In the genomic region with DNA sequence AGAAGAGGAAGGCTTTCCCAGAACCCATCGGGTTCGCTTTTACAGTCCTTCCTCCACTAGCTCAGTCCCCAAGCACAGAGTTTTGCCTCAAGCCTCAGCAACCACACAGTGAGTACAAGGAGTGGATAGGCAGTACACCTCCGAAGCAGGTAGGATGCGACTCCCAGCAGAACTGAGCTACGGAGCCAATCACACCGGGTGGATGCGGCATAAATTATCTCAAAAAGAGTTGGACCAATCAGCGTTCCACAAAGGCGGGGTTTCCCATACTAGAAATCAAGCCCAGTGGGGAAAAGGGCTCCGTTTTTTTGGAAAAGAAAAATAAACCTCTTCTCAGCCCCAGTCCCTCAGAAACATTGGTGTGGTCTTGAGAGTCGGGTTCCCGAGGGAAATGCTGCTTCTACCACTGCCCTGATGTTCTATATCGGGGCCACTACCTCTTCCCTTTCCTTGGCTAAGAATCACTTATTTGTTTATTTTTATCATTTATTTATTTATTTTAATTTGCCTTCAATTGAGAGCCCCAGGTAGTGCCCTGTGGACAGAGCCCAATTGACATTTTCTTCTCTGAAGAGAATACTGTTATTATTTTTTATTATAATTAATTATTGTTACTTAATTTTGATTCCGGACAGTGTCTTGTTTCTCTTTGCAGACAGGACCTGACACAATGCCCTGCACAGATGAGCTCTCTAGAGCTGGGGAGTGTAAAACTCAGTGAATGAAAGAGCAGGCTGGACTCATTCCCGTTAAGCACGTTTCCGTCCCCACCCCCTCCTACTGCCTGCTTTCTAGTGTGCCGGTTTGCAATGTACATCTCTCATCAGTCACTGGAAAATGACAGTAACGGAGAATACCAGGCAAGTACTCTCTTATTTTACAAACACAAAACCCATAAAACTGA, we compare ENCODE assay signal across 8 mouse cellular contexts. TPM values are rescaled to one million over a fixed set of nuclear protein-coding genes. Genes with fewer than 3 reads are reported as not detected.
DNase-seq lines count a peak whose midpoint lies in the region; ATAC-seq lines count a peak whose summit lies in the region.

TSS of gene Gabrg1 (minus strand) at position 426 of the 904 bp plus-strand sequence.

- DNase-seq in heart, postnatal 4 days, result no peak
- DNase-seq in cerebellum, adult 8-10 months, result peak; percentile 3
- peak; percentile 41 for DNase-seq in forelimb bud, embryonic 11.5 days (ENCODE audit: low read depth, low spot score)
- peak; percentile 60 for DNase-seq in layer of hippocampus, postnatal 36 days
- no peak for DNase-seq in gastrocnemius, adult 8-10 months (ENCODE audit: low spot score in 2 of 2)
- DNase-seq in natural killer cell, adult 2 months (ENCODE audit: low spot score in 2 of 2), result no peak

- ATAC-seq in heart, embryonic 14.5 days (ENCODE audit: insufficient number of reproducible peaks, insufficient read depth, low FRiP score, low read depth), result no peak
- peak; percentile 96 for ATAC-seq in neural tube, embryonic 13.5 days (ENCODE audit: low read depth)

- 8% methylated on average over 19 of the region's 19 CpGs for WGBS in heart, embryonic 14.5 days
- WGBS in neural tube, embryonic 13.5 days, result 2% methylated on average over 19 of the region's 19 CpGs

- H3K4me3 ChIP-seq in heart, embryonic 14.5 days (ENCODE audit: control insufficient read depth in 1 of 2, insufficient read depth in 1 of 2, low read depth in 1 of 2, low read length in 2 of 2), result peak within 1 kb of the TSS; percentile 3 to 20; a peak in 3 of 4 replicates
- H3K4me3 ChIP-seq in neural tube, embryonic 13.5 days, result peak within 1 kb of the TSS; percentile 46

- H3K4me1 ChIP-seq in heart, embryonic 14.5 days (ENCODE audit: control insufficient read depth in 2 of 2, insufficient read depth in 2 of 2, low read length in 2 of 2), result peaks cover 0 to 2% of the 10 kb centered on the region in 2 experiments; a peak in 1 of 4 replicates
- peaks cover 8% of the 10 kb centered on the region; the same call in 1 of the 2 replicates for H3K4me1 ChIP-seq in neural tube, embryonic 13.5 days (replicated peaks)

- no peaks in the 10 kb centered on the region for H3K27me3 ChIP-seq in heart, embryonic 14.5 days (ENCODE audit: control insufficient read depth, insufficient read depth, low read length)
- H3K27me3 ChIP-seq in neural tube, embryonic 13.5 days, result no peaks in the 10 kb centered on the region

- H3K4me2 ChIP-seq in heart, embryonic 14.5 days (ENCODE audit: low read length), result peak within 1 kb of the TSS; percentile 58
- peak within 1 kb of the TSS; percentile 71 for H3K4me2 ChIP-seq in neural tube, embryonic 13.5 days

- H3K27ac ChIP-seq in heart, embryonic 14.5 days (replicated peaks in 1 of 2; ENCODE audit: control insufficient read depth in 1 of 2, insufficient read depth in 1 of 2, low read depth in 2 of 2, low read length in 2 of 2), result no peak within 1 kb of the TSS
- H3K27ac ChIP-seq in neural tube, embryonic 13.5 days (replicated peaks), result peak within 1 kb of the TSS; percentile 63

- no peaks in the 10 kb centered on the region for H3K9me3 ChIP-seq in heart, embryonic 14.5 days (ENCODE audit: control insufficient read depth, low read length)
- H3K9me3 ChIP-seq in neural tube, embryonic 13.5 days, result no peaks in the 10 kb centered on the region; the same call in 1 of the 2 replicates

- no peaks in the 10 kb centered on the region for H3K36me3 ChIP-seq in heart, embryonic 14.5 days (ENCODE audit: control insufficient read depth, insufficient read depth, low read length)
- H3K36me3 ChIP-seq in neural tube, embryonic 13.5 days, result no peaks in the 10 kb centered on the region

- H3K9ac ChIP-seq in heart, embryonic 14.5 days (ENCODE audit: low read length), result no peak within 1 kb of the TSS
- peak within 1 kb of the TSS; percentile 49 for H3K9ac ChIP-seq in neural tube, embryonic 13.5 days

RNA-seq across cellular contexts. Expression of gene Gabrg1, which starts in this region (rescaled TPM):
- polyA plus RNA-seq in heart, embryonic 14.5 days (2014; fragmentation: Nextera tagmentation; extraction: Ambion mirVana), result 0.05 and 0.13 TPM in 2 replicates
- total RNA-seq in heart, postnatal 4 days (2021), result not detected
- total RNA-seq in layer of hippocampus, postnatal 36 days (2021), result 10 to 100 TPM; 13.5 to 14.8 TPM
- 6.8 and 7.0 TPM in 2 replicates for polyA plus RNA-seq in neural tube, embryonic 13.5 days (2015; fragmentation: Nextera tagmentation; extraction: Ambion mirVana)
- total RNA-seq in gastrocnemius, adult 8-10 months (2022), result under 1 TPM in 2 of 4 experiments, not detected in 2; 0.11 to 0.31 TPM

Comparison
In these comparisons a context has a peak if more than half of its experiments do, and no peak if none do; other contexts are left out.
1. RNA of gene Gabrg1 (total RNA-seq): 13.5 to 14.8 TPM in layer of hippocampus, postnatal 36 days; 0.11 to 0.31 TPM in gastrocnemius, adult 8-10 months and not detected in heart, postnatal 4 days; every median in the first group is over 10 times any median in the second.
2. DNase-seq: peak in cerebellum, adult 8-10 months (single experiment), forelimb bud, embryonic 11.5 days (single experiment) and layer of hippocampus, postnatal 36 days (2 of 2); none in heart, postnatal 4 days (single experiment), gastrocnemius, adult 8-10 months (0 of 2) and natural killer cell, adult 2 months (0 of 2).